Mouse (Mus musculus) intestine, embryonic 16.5 days (tissue): ENCODE measurements at regions not wholly inside any gene's neighbourhood (a gene's known extent, or its start where the extent isn't known, plus 50 kb on each side); places are given as distances from the start of the nearest gene placed in this dataset.

ENCODE experiments used
- ATAC-seq: fragments of 200-750 bp; cut with Nextera tagmentation; 2 replicates; pipeline ENCODE4 v1.8.0; 2017; ENCODE audit warnings: moderate TSS enrichment, moderate library complexity
- H3K27ac ChIP-seq: fragments of 300-500 bp; sonication (generic); 2 replicates; pipeline ENCODE4 v1.5.1; 2014; ENCODE audit warnings: mild to moderate bottlenecking, low read length
- H3K27me3 ChIP-seq: fragments of 300-500 bp; sonication (generic); replicated peaks from 2 replicates; pipeline ENCODE4 v1.6.1; 2014; ENCODE audit warnings: low read length, control low read depth, mixed read lengths; ENCODE audit not compliant: control insufficient read depth, insufficient read depth
- H3K36me3 ChIP-seq: fragments of 300-500 bp; sonication (generic); 2 replicates; pipeline ENCODE4 v1.6.1; 2014; ENCODE audit warnings: low read length, control low read depth; ENCODE audit not compliant: control insufficient read depth, insufficient read depth
- H3K4me1 ChIP-seq: fragments of 300-500 bp; sonication (generic); 2 replicates; pipeline ENCODE4 v1.6.1; 2014; ENCODE audit warnings: low read length, control low read depth, mixed read lengths; ENCODE audit not compliant: control insufficient read depth, insufficient read depth
- H3K4me2 ChIP-seq: fragments of 300-500 bp; sonication (generic); 2 replicates; pipeline ENCODE4 v1.6.1; 2014; ENCODE audit warnings: low read depth, low read length, control low read depth
- H3K4me3 ChIP-seq: fragments of 300-500 bp; sonication (generic); 2 replicates; pipeline ENCODE4 v1.5.1; 2014; ENCODE audit warnings: mild to moderate bottlenecking, low read length
- H3K9ac ChIP-seq: fragments of 300-500 bp; sonication (generic); 2 replicates; pipeline ENCODE4 v1.6.1; 2014; ENCODE audit warnings: low read depth, low read length
- H3K9me3 ChIP-seq: fragments of 300-500 bp; sonication (generic); 2 replicates; pipeline ENCODE4 v1.6.1; 2016; ENCODE audit warnings: low read length, control low read depth; ENCODE audit not compliant: control insufficient read depth
- WGBS: fragments of 180-500 bp; shearing (Covaris S2); extraction: QIAGEN DNeasy Blood & Tissue Kit; methylation state at CpG from one replicate; pipeline ENCODE4 v1.1.7; 2014; 5-methylcytosine and 5-hydroxymethylcytosine counted together

DNA sequence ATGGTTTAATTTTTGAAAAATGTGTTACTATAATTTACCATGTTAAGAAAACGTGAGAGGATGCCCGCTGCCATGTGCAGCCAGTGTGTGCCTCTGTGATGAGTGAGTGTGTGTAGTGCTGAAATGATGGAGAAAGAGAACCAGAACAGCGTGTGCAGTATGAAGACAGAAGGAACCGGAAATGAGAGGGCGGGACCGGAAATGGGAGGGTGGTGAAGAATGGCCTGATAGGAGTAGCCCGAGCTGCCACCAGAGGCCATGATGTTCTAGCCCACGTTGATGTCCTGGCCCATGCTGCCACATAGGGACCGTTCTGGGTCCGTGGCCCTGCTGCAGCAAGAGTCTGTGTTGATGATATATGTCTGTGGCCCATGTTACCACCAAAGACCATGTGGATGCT lies 57.8 kb upstream of the Anapc15-ps start:
- no peak overlapping the region for H3K4me3 ChIP-seq
- ATAC-seq: no peak
- H3K27ac ChIP-seq: no peak overlapping the region
- H3K36me3 ChIP-seq: no peaks in the 10 kb centered on the region
- 91% methylated on average over 10 of the region's 10 CpGs for WGBS
- H3K9me3 ChIP-seq: no peaks in the 10 kb centered on the region
- peaks cover 12% of the 10 kb centered on the region for H3K4me1 ChIP-seq
- H3K27me3 ChIP-seq: no peaks in the 10 kb centered on the region
- no peak overlapping the region for H3K4me2 ChIP-seq
- no peak overlapping the region for H3K9ac ChIP-seq

DNA sequence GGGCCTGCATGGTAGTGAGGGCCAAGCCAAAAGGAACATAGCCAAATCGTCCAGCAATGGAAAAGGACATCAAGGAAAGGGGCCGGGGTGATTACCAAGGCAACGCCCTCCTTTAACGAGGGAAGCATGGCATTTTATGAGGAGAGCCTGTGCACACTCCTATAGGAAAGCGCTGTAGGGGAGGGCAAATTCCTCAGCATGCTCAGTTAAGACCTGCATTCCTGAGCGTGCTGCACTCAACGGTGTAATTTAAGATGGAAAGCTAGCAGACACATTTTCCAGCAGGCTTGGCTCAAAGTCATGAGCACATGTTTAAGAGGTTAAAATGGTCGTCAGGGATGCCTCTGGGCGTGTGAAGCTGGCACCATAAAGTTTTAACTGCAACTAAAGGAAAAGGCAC lies 56.6 kb upstream of the Anapc15-ps start:
- peak; percentile 81 for ATAC-seq
- WGBS: 17% methylated on average over 9 of the region's 9 CpGs
- H3K27ac ChIP-seq: no peak overlapping the region
- peaks cover 15% of the 10 kb centered on the region for H3K4me1 ChIP-seq
- no peaks in the 10 kb centered on the region for H3K9me3 ChIP-seq
- no peak overlapping the region for H3K4me2 ChIP-seq
- no peaks in the 10 kb centered on the region for H3K27me3 ChIP-seq
- no peak overlapping the region for H3K9ac ChIP-seq
- H3K36me3 ChIP-seq: no peaks in the 10 kb centered on the region
- H3K4me3 ChIP-seq: no peak overlapping the region

DNA sequence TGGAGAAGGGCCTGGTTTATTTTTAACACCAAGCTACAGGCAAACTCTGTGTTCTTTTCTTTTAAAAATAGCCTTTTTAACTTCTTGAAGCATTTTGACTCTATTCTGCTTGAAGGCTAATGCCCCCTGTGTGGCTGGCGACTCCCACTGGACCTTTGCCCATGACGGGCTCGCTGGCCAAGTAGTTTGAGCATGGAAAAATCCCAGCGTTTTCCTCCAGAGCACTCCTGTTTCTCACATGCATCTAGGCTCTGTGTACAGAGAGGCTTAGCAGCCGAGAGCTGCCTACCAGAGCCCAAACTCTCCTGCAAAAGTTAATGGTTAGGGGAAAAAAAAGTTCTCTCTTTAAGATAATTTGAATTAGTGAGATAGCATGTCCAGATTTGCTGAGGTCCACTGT lies 52.7 kb upstream of the Anapc15-ps start:
- H3K4me2 ChIP-seq: no peak overlapping the region
- H3K9ac ChIP-seq: no peak overlapping the region
- no peaks in the 10 kb centered on the region for H3K36me3 ChIP-seq
- no peaks in the 10 kb centered on the region for H3K27me3 ChIP-seq
- 0 out of 2 replicates have a peak, but pooled peaks have one; percentile 33 for ATAC-seq
- H3K4me3 ChIP-seq: no peak overlapping the region
- H3K9me3 ChIP-seq: no peaks in the 10 kb centered on the region
- H3K27ac ChIP-seq: peak overlapping the region; percentile 31; the same call in 1 of the 2 replicates
- H3K4me1 ChIP-seq: peaks cover 15% of the 10 kb centered on the region
- 35% methylated on average over 5 of the region's 5 CpGs for WGBS

DNA sequence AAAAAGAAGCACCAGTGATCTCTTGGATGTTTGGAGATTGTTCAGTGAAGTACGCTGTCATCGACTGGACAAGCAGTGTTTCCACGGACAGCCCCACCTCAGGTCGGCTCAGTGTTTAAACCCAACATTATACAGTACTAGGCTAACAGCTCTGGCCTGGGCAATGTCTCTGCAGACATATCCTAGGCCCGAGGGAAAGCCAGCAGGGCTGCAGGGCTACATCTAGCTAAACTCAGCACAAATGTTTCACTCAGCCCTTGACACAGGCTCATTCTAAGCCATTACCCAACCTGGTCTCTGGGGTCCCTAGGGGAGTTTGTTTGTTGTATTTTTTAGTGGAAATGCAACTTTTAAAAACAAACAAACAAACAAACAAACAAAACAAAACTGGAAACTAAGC lies 52.1 kb upstream of the Anapc15-ps start:
- Histone ChIP-seq H3K4me1 (peaks cover 15% of the 10 kb centered on the region), H3K36me3 (no peaks in the 10 kb centered on the region), H3K27me3 (no peaks in the 10 kb centered on the region), H3K27ac (no peak overlapping the region), H3K9me3 (no peaks in the 10 kb centered on the region), H3K4me3 (no peak overlapping the region), H3K4me2 (no peak overlapping the region), H3K9ac (no peak overlapping the region)
- WGBS: 52% methylated on average over 5 of the region's 5 CpGs
- no peak for ATAC-seq
